ENCODE assay signal across 8 mouse cellular contexts in genomic region chr10:71346722-71347508, GRCm38 (mm10). TPM values are rescaled to one million over a fixed set of nuclear protein-coding genes. Genes with fewer than 3 reads are reported as not detected.
DNase-seq lines count a peak whose midpoint lies in the region; ATAC-seq and TF ChIP-seq lines count a peak whose summit lies in the region.

No protein-coding gene starts in this region.

- 9% methylated on average over 13 of the region's 13 CpGs for WGBS in heart, embryonic 13.5 days
- WGBS in hindbrain, embryonic 10.5 days = 9% methylated on average over 13 of the region's 13 CpGs
- WGBS in liver, embryonic 16.5 days (ENCODE audit: insufficient replicate concordance) = 9% methylated on average over 13 of the region's 13 CpGs
- 8% methylated on average over 13 of the region's 13 CpGs for WGBS in stomach, postnatal 0 days

- H3K9me3 ChIP-seq in heart, embryonic 13.5 days = no peaks in the 10 kb centered on the region
- no peaks in the 10 kb centered on the region for H3K9me3 ChIP-seq in hindbrain, embryonic 10.5 days
- no peaks in the 10 kb centered on the region for H3K9me3 ChIP-seq in liver, embryonic 16.5 days (replicated peaks; ENCODE audit: control insufficient read depth, low read length)
- H3K9me3 ChIP-seq in stomach, postnatal 0 days (ENCODE audit: control insufficient read depth, low read length) = no peaks in the 10 kb centered on the region

- peak overlapping the region; percentile 96 for H3K4me2 ChIP-seq in heart, embryonic 13.5 days
- peak overlapping the region; percentile 98 for H3K4me2 ChIP-seq in liver, embryonic 16.5 days (ENCODE audit: low read depth, low read length)
- peak overlapping the region; percentile 96 for H3K4me2 ChIP-seq in stomach, postnatal 0 days (replicated peaks; ENCODE audit: low read depth)

- peak overlapping the region; percentile 85 for H3K27ac ChIP-seq in heart, embryonic 13.5 days (replicated peaks)
- peak overlapping the region; percentile 95 for H3K27ac ChIP-seq in hindbrain, embryonic 10.5 days
- H3K27ac ChIP-seq in liver, embryonic 16.5 days (ENCODE audit: low read length) = peak overlapping the region; percentile 92
- H3K27ac ChIP-seq in stomach, postnatal 0 days (replicated peaks) = peak overlapping the region; percentile 67

- H3K36me3 ChIP-seq in heart, embryonic 13.5 days = 0 out of 2 replicates have a peak, but pooled peaks cover 6% of the 10 kb centered on the region
- H3K36me3 ChIP-seq in hindbrain, embryonic 10.5 days = peaks cover 17% of the 10 kb centered on the region
- no peaks in the 10 kb centered on the region for H3K36me3 ChIP-seq in liver, embryonic 16.5 days (ENCODE audit: control insufficient read depth, insufficient read depth)
- H3K36me3 ChIP-seq in stomach, postnatal 0 days (ENCODE audit: control insufficient read depth, insufficient read depth, low read length) = no peaks in the 10 kb centered on the region

- no peak for TF ChIP-seq EP300 in stomach, postnatal 0 days (optimal IDR thresholded peaks at IDR 0.05)

- no peak for ATAC-seq in heart, embryonic 13.5 days (ENCODE audit: extremely low read depth, insufficient number of reproducible peaks, low FRiP score, low TSS enrichment)
- no peak for ATAC-seq in liver, embryonic 16.5 days (ENCODE audit: low read depth)
- ATAC-seq in stomach, postnatal 0 days (ENCODE audit: low FRiP score, low TSS enrichment) = no peak
- no peak; the same call in 1 of the 2 replicates for ATAC-seq in frontal cortex, adult (ENCODE audit: low TSS enrichment)

- H3K27me3 ChIP-seq in heart, embryonic 13.5 days (replicated peaks) = no peaks in the 10 kb centered on the region
- no peaks in the 10 kb centered on the region for H3K27me3 ChIP-seq in hindbrain, embryonic 10.5 days (ENCODE audit: insufficient read depth, poor library complexity, severe bottlenecking)
- no peaks in the 10 kb centered on the region for H3K27me3 ChIP-seq in liver, embryonic 16.5 days (ENCODE audit: control insufficient read depth, insufficient read depth, low read depth, low read length)
- H3K27me3 ChIP-seq in stomach, postnatal 0 days (ENCODE audit: control insufficient read depth, insufficient read depth, low read length) = no peaks in the 10 kb centered on the region

- H3K4me1 ChIP-seq in heart, embryonic 13.5 days = peaks cover 37% of the 10 kb centered on the region
- peaks cover 53% of the 10 kb centered on the region for H3K4me1 ChIP-seq in hindbrain, embryonic 10.5 days (replicated peaks)
- peaks cover 40% of the 10 kb centered on the region for H3K4me1 ChIP-seq in liver, embryonic 16.5 days (ENCODE audit: control insufficient read depth, low read depth, low read length)
- H3K4me1 ChIP-seq in stomach, postnatal 0 days (replicated peaks; ENCODE audit: control insufficient read depth, insufficient read depth) = peaks cover 5% of the 10 kb centered on the region

- H3K4me3 ChIP-seq in heart, embryonic 13.5 days = peak overlapping the region; percentile 92
- peak overlapping the region; percentile 82 for H3K4me3 ChIP-seq in hindbrain, embryonic 10.5 days
- H3K4me3 ChIP-seq in liver, embryonic 16.5 days (ENCODE audit: low read depth, low read length) = peak overlapping the region; percentile 74
- H3K4me3 ChIP-seq in stomach, postnatal 0 days (ENCODE audit: low read depth, low read length) = peak overlapping the region; percentile 84

- DNase-seq in heart, adult 11 months = no peak
- DNase-seq in A20 (ENCODE audit: low read depth, low spot score) = peak; percentile 66
- peak; percentile 58 for DNase-seq in ZHBTc4 (ENCODE audit: low read depth, low spot score)
- DNase-seq in hindbrain, embryonic 10.5 days (ENCODE audit: low spot score) = no peak
- no peak for DNase-seq in stomach, postnatal 0 days (ENCODE audit: low spot score)

- peak overlapping the region; percentile 94 for H3K9ac ChIP-seq in heart, embryonic 13.5 days
- H3K9ac ChIP-seq in liver, embryonic 16.5 days (ENCODE audit: low read depth, low read length) = peak overlapping the region; percentile 78
- peak overlapping the region; percentile 82 for H3K9ac ChIP-seq in stomach, postnatal 0 days (ENCODE audit: low read length)

- peak; percentile 38; the same call in 1 of the 2 replicates for TF ChIP-seq CTCF in stomach, postnatal 0 days (IDR thresholded peaks at IDR 0.05; ENCODE audit: low read depth)

RNA-seq across cellular contexts. Expression of gene Ipmk, which starts 0.6 kb away (rescaled TPM):
- 5.6 and 6.2 TPM in 2 replicates for polyA plus RNA-seq in heart, embryonic 13.5 days (2015; fragmentation: Nextera tagmentation; extraction: Ambion mirVana)
- polyA plus RNA-seq in hindbrain, embryonic 10.5 days (2016; fragmentation: Nextera tagmentation; extraction: Ambion mirVana) = 15.5 and 20.0 TPM in 2 replicates
- 9.1 and 9.3 TPM in 2 replicates for polyA plus RNA-seq in liver, embryonic 16.5 days (2015; fragmentation: Nextera tagmentation; extraction: Ambion mirVana)
- 9.0 and 9.7 TPM in 2 replicates for polyA plus RNA-seq in stomach, postnatal 0 days (2015; fragmentation: Nextera tagmentation; extraction: Ambion mirVana)

RNA-seq across cellular contexts. Expression of gene Cisd1, which starts 2.2 kb away (rescaled TPM):
- 162 and 186 TPM in 2 replicates for polyA plus RNA-seq in heart, embryonic 13.5 days (2015; fragmentation: Nextera tagmentation; extraction: Ambion mirVana)
- polyA plus RNA-seq in hindbrain, embryonic 10.5 days (2016; fragmentation: Nextera tagmentation; extraction: Ambion mirVana) = 148 and 166 TPM in 2 replicates
- 61.9 and 69.4 TPM in 2 replicates for polyA plus RNA-seq in liver, embryonic 16.5 days (2015; fragmentation: Nextera tagmentation; extraction: Ambion mirVana)
- polyA plus RNA-seq in stomach, postnatal 0 days (2015; fragmentation: Nextera tagmentation; extraction: Ambion mirVana) = 143 and 147 TPM in 2 replicates

Comparison
In these comparisons a context has a peak if more than half of its experiments do, and no peak if none do; other contexts are left out.
1. DNase-seq: peak in A20 (single experiment) and ZHBTc4 (single experiment); none in heart, adult 11 months (single experiment), hindbrain, embryonic 10.5 days (single experiment) and stomach, postnatal 0 days (single experiment).
2. Peak in every context shown above with its lines, with median percentiles within 50 percentile points of each other: H3K27ac ChIP-seq, H3K4me2 ChIP-seq, H3K4me3 ChIP-seq and H3K9ac ChIP-seq.